Mouse (Mus musculus): ENCODE measurements around the gene Tsc2.

- TF ChIP-seq CTCF (IDR thresholded peaks at IDR 0.05) (no peak), POLR2A (IDR thresholded peaks at IDR 0.05; ENCODE audit: insufficient read depth, low read depth, low read length) (no peak), EP300 (IDR thresholded peaks at IDR 0.05; ENCODE audit: insufficient read depth, low read depth, low read length) (no peak)
Observed at GRCm38 (mm10) chr17:24610711-24611110, 21.7 kb downstream of the Tsc2 start.
